Comparison of ENCODE assay signal across 8 mouse cellular contexts in the genomic region with DNA sequence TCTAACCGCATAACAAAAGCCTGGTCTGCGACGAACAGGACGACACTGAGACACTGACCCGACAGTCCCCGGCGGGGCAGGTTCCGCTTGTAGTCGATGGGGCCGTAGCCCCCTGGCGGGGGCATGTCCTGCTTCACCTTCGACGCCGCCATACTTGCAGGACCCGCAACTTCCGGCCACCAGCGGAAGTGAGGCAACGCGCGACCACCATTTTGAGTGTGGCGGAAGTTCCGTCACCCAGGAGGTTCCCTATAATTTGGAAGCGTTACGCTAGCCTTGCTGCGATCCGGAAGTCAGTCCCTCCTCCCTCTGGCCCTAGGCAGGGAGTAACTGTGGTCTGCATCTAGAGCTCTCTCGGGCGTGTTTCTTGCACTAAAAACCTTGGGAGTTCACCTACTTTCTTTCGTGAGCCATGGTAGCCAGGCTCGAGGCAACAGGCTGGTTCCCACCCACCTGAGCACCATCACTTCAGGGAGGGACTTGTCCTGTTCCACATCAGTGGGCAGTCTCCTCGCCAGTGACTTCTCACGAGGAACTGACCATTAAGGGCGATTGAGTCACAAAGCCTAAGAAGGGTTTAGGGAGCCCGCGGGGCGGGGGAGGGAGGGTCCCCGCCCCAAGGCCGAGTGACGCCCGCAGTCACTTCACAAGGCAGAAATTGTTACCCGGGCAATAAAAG. TPM values are rescaled to one million over a fixed set of nuclear protein-coding genes. Genes with fewer than 3 reads are reported as not detected.
A peak's percentile ranks its signal among the peaks of the same experiment; 100 is the strongest.
DNase-seq lines count a peak whose midpoint lies in the region; ATAC-seq and TF ChIP-seq lines count a peak whose summit lies in the region.

No protein-coding gene starts in this region.

- peak overlapping the region; percentile 96 for H3K27ac ChIP-seq in hindbrain, embryonic 10.5 days
- peak overlapping the region; percentile 71 for H3K27ac ChIP-seq in lung, postnatal 0 days (ENCODE audit: low read length)

- no peaks in the 10 kb centered on the region for H3K9me3 ChIP-seq in hindbrain, embryonic 10.5 days
- no peaks in the 10 kb centered on the region for H3K9me3 ChIP-seq in lung, postnatal 0 days (ENCODE audit: low read length)

- H3K4me2 ChIP-seq in lung, postnatal 0 days (replicated peaks; ENCODE audit: low read depth, low read length) = peak overlapping the region; percentile 88

- peaks cover 66% of the 10 kb centered on the region for H3K4me1 ChIP-seq in hindbrain, embryonic 10.5 days (replicated peaks)
- peaks cover 16% of the 10 kb centered on the region for H3K4me1 ChIP-seq in lung, postnatal 0 days (ENCODE audit: insufficient read depth, low read depth, low read length)

- H3K9ac ChIP-seq in lung, postnatal 0 days (replicated peaks; ENCODE audit: low read depth) = peak overlapping the region; percentile 63

- H3K36me3 ChIP-seq in hindbrain, embryonic 10.5 days = peaks cover 33% of the 10 kb centered on the region
- H3K36me3 ChIP-seq in lung, postnatal 0 days (ENCODE audit: insufficient read depth, low read length) = no peaks in the 10 kb centered on the region

- 3% methylated on average over 41 of the region's 41 CpGs for WGBS in hindbrain, embryonic 10.5 days
- 1% methylated on average over 41 of the region's 41 CpGs for WGBS in lung, postnatal 0 days

- DNase-seq in MN1 (ENCODE audit: low spot score) = peak; percentile 96
- DNase-seq in cerebellum, adult 9-10 months = peak; percentile 97
- peak; percentile 99 for DNase-seq in hindbrain, embryonic 10.5 days (ENCODE audit: low spot score)
- peak; percentile 95 for DNase-seq in layer of hippocampus, adult 9-11 months
- peak; percentile 97 for DNase-seq in lung, postnatal 0 days (ENCODE audit: low spot score)
- peak; percentile 98 for DNase-seq in ovary, postnatal 14 days (ENCODE audit: low spot score)
- peak; percentile 97 for DNase-seq in thymus, postnatal 14 days

- H3K4me3 ChIP-seq in hindbrain, embryonic 10.5 days = peak overlapping the region; percentile 70
- peak overlapping the region; percentile 74 for H3K4me3 ChIP-seq in lung, postnatal 0 days (ENCODE audit: low read depth, low read length)

- peak; percentile 43; the same call in 1 of the 2 replicates for TF ChIP-seq EP300 in lung, postnatal 0 days (IDR thresholded peaks at IDR 0.05)

- peak; percentile 70 for ATAC-seq in frontal cortex, adult (ENCODE audit: low TSS enrichment)
- ATAC-seq in lung, postnatal 0 days = peak; percentile 78

- peak; percentile 75 for TF ChIP-seq CTCF in lung, postnatal 0 days (IDR thresholded peaks at IDR 0.05)

- no peaks in the 10 kb centered on the region for H3K27me3 ChIP-seq in hindbrain, embryonic 10.5 days (ENCODE audit: insufficient read depth, poor library complexity, severe bottlenecking)
- no peaks in the 10 kb centered on the region for H3K27me3 ChIP-seq in lung, postnatal 0 days (replicated peaks; ENCODE audit: insufficient read depth, low read length)

RNA-seq across cellular contexts. Expression of a gene that starts 0.4 kb away (rescaled TPM):
- 4.7 and 4.8 TPM in 2 replicates for polyA plus RNA-seq in hindbrain, embryonic 10.5 days (2016; fragmentation: Nextera tagmentation; extraction: Ambion mirVana)
- polyA plus RNA-seq in lung, postnatal 0 days (2015; fragmentation: Nextera tagmentation; extraction: Ambion mirVana) = 1.9 and 2.3 TPM in 2 replicates

RNA-seq across cellular contexts. Expression of a gene that starts 0.7 kb away (rescaled TPM):
- 166 and 177 TPM in 2 replicates for polyA plus RNA-seq in hindbrain, embryonic 10.5 days (2016; fragmentation: Nextera tagmentation; extraction: Ambion mirVana)
- 165 and 177 TPM in 2 replicates for polyA plus RNA-seq in lung, postnatal 0 days (2015; fragmentation: Nextera tagmentation; extraction: Ambion mirVana)

RNA-seq across cellular contexts. Expression of a gene that starts 0.9 kb away (rescaled TPM):
- 4.9 and 7.3 TPM in 2 replicates for polyA plus RNA-seq in hindbrain, embryonic 10.5 days (2016; fragmentation: Nextera tagmentation; extraction: Ambion mirVana)
- 2.1 and 3.4 TPM in 2 replicates for polyA plus RNA-seq in lung, postnatal 0 days (2015; fragmentation: Nextera tagmentation; extraction: Ambion mirVana)

RNA-seq across cellular contexts. Expression of a gene that starts 14.1 kb away (rescaled TPM):
- polyA plus RNA-seq in hindbrain, embryonic 10.5 days (2016; fragmentation: Nextera tagmentation; extraction: Ambion mirVana) = 0.44 and 0.47 TPM in 2 replicates
- 0.17 and 0.36 TPM in 2 replicates for polyA plus RNA-seq in lung, postnatal 0 days (2015; fragmentation: Nextera tagmentation; extraction: Ambion mirVana)

Comparison
In these comparisons a context has a peak if more than half of its experiments do, and no peak if none do; other contexts are left out.
1. Peak in every context shown above with its lines: DNase-seq, ATAC-seq, H3K4me3 ChIP-seq and H3K27ac ChIP-seq.